Mouse (Mus musculus) cerebellum, adult 11-12 months (tissue): ENCODE results near the gene Col15a1.

Experiments used
- DNase-seq: peaks from one replicate; pipeline ENCODE4 v3.0.0; 2022

Gene Col15a1

DNA sequence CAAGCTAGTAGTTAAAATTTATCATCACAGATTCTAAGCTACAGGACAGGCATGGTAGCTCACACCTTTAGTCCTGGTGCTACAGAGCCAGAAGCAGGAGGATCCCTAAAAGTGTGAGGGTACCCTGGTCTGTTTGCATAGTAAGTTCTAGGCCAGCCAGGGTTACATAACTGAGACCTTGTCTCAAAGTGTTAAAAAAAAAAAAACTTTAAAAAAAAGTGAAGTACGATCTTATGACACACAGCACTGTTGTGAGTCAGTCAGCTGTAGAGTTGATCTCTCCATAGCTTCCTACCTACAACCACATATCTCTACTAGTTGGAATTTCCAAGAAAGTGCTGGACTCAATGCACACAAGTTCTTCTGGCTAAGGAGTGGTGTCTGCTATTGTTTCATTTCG is 67.0 kb downstream of the Col15a1 start:
- DNase-seq = no peak

GRCm38 (mm10) chr4:47278397-47278796 is 70.4 kb downstream of the Col15a1 start:
- no peak for DNase-seq

- no peak for DNase-seq
Observed at GRCm38 (mm10) chr4:47279085-47279707, 71.2 kb downstream of the Col15a1 start.

DNA sequence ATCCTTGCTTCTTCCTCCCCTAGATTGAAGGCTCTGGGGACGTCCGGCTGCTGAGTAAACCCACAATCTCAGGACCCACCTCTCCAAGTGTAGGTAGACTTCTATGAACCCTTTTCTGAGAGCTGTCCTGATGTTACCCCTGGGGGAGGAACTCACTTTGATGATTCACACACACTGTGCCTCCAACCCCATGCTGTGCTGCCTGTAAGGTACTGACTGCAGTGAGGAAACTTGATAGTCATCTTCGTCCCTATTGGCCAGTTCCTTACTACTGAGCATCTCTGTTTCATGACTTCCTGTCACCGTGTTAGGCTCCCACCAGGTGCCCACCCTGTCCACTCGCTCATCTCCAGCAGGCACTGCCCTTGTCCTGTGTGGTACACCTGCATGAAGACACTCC is 72.2 kb downstream of the Col15a1 start:
- no peak for DNase-seq

GRCm38 (mm10) chr4:47281920-47282682 is 74.1 kb downstream of the Col15a1 start:
- DNase-seq = no peak

GRCm38 (mm10) chr4:47284311-47284710 is 76.3 kb downstream of the Col15a1 start:
- DNase-seq = peak; percentile 43

DNA sequence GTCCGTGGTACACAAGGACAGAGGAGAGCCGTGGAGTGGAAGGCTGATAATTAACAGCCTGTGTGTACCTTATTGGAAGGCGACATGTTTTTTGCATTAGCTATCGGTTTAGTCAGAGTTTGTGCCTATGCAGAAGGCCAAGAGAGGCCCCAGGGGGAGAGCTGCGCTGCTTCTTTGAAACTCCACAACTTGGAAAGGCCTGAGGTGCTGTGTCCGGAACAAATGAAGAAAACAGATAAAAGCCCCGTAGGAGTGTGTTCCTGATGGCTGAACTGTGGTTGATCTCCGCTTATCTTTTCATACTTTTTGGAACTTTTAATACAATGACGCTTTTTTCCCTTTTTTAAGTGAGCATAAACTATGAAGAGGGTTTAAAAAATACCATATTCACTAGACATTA is 76.9 kb downstream of the Col15a1 start:
- no peak for DNase-seq

GRCm38 (mm10) chr4:47286599-47287147 is 78.7 kb downstream of the Col15a1 start:
- no peak for DNase-seq

DNA sequence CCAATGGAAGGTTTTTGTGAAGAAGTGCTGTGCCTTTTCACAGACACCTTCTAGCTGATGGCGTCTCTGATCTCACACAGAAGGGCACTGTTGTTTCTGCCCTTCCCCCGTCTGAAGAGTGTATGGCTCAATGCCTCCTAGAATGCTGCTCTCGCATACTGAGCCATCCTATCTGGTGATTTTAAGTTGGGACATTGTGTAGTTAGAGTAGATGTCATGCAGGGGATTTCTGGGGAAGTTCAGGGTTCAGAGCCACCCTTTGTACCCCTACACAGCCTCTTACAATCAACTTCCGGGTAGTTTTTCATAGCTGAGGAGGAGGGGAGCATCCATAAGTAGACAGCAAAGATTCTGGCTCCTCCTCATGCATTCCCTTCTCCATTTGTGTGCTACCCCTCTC is 79.5 kb downstream of the Col15a1 start:
- no peak for DNase-seq

GRCm38 (mm10) chr4:47288306-47288705 is 80.3 kb downstream of the Col15a1 start:
- DNase-seq = no peak

DNA sequence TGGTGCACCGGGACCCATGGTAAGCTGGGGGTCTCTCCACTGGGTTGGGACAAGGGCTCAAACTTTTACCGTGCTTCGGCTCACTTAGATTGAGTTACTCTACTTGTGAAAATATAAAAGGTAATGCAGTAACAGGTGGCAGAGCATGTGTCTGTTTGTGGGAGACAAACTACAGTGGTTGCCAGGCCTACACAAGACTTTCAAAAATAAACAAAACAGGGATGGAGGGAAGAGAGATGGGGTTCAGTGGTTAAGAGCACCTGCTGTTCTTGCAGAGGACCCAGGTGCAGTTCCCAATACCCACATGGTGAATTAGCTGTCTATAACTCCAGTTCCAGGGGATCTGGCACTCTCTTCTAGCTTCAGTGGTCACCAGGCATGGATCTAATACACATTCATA is 81.6 kb downstream of the Col15a1 start:
- no peak for DNase-seq

GRCm38 (mm10) chr4:47290448-47290847 is 82.5 kb downstream of the Col15a1 start:
- DNase-seq = no peak

DNA sequence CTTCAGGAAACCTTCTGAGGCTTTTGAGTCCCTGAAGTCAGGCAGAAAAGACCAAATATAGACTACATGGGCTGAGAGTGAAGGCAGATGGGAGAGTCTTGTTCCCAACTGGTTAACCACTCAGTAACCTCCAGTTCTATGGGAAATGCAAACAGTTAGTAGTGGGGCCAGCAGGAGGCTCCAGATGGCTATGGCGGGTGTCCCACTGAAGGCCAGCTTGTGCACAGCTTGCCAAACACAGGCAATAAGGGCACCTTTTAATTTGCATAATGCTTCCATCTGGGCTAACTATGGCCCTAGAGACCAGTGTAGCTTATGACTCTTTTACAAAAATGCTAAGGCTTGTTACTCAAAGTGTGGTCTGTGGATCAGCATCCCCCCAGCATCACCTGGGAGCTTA is 83.1 kb downstream of the Col15a1 start:
- peak; percentile 87 for DNase-seq

DNA sequence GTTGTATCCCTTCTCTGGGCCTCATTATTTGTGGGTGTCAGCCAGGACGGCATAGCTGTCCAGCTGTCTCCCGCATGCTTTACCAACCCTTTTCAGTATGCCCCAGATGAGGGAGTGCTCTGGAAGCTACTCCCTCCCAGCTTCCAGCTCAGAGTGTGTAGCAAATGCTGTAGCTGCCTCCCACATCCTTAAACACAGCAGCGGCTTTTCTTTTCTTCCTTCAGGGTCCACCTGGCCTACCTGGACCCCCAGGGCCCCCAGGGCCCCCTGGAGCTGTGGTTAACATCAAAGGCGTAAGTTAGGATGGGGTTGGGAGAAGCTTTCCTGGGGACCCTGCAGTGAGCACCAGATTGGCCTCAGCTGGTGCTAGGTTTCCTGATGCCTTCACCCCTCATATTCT is 85.0 kb downstream of the Col15a1 start:
- no peak for DNase-seq

- peak; percentile 83 for DNase-seq
Observed at GRCm38 (mm10) chr4:47293771-47294543, 86.0 kb downstream of the Col15a1 start.

GRCm38 (mm10) chr4:47294544-47295070 is 86.6 kb downstream of the Col15a1 start:
- no peak for DNase-seq

DNA sequence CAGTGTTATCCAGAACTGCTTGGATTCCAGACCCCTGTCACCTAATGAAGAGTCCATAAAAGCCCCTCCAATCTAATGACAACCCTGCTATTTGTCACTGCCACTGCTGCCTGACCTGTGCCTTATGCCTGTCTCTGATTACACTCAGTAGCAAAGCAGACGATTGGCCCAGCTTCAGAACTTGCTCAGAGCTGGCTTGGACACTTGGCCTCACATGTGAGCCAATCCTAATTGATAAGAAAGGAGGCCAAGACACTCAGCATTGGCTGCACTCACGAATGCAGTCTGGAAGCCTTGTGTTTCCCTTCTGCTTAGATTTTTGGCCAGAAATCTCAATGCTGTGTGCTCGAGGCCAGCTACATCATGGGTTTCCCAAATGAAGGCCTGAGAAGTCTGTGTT is 87.6 kb downstream of the Col15a1 start:
- DNase-seq = peak; percentile 49

GRCm38 (mm10) chr4:47300701-47301100 is 92.7 kb downstream of the Col15a1 start:
- no peak for DNase-seq

DNA sequence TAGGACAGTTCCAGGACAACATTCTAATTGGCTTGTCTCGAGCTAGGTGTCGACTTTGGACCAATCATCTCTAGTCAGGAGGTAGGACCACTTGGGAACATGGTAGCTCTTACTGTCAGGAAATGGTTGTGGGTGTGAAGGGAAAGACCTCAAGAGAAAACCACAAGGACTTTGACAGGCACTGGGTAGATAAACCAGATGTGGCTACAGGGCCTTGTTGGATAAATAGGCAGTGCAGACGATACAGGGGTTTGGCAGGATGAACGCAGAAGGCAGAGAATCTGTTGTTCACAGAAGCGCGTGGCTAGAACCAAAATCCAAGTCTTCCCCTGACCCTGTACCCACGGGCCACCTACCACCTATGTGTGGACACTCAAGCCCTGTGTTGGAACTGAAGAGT is 94.6 kb downstream of the Col15a1 start:
- DNase-seq = no peak

DNA sequence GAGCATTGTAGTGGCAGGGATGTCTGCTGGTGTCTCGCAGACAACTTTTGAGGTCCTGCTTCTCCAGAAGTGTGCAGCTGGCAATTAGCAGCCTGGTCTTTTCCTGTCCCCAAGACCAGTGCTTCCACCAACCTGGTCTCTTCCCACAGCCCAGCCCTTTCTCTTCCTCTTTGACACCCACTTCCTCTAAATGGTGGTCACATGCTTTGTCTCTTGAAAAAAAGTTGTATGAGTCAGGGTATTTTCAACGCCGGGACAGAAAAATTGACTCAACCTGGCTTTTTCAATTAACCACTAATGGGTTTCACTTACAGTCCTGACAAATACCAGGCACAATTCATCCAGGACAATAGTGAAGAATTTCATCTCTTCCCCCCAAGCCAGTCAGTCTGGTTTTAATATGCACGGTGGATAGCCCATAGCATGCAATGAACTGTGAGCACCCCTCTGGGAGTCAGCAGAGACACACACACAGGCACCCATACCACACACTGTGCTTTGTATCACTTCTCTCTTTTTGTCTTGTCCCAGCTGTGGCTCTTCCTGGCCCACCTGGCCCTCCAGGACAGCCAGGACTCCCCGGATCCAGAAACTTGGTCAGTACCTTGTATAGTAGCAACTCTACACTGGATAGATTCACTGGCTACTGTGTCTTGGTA is 95.5 kb downstream of the Col15a1 start:
- DNase-seq = no peak

GRCm38 (mm10) chr4:47309886-47310625 is 102.1 kb downstream of the Col15a1 start:
- no peak for DNase-seq

DNA sequence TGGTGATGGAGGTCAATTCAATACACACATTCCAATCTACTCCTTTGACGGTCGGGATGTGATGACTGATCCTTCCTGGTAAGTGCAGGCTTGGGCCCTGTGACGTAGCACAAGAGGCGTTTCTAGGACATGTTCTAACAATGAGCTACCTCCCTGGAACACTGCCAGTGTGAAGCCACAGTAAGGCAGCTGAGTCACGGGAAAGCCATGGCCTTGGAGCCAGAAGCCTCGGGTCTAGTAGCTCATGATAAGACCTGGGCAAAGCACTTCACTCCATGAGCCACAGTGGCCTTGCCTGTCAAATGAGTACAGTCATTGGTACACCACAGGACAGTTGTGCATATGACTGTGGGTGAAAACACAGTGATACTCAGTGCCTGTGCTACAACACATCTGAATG is 102.9 kb downstream of the Col15a1 start:
- DNase-seq = no peak
